In genomic region chr3:142274993-142275392, GRCm38 (mm10) we compare ENCODE assay signal across 10 mouse cellular contexts.
DNase-seq lines count a peak whose midpoint lies in the region; ATAC-seq and TF ChIP-seq lines count a peak whose summit lies in the region.
"Had no signal": no experiment of that assay in that cellular context is flagged by ENCODE, and none has a peak within 500 bp of the region (broad histone marks: within the 10 kb centered on the region; RNA-seq: fewer than 3 reads in every experiment).

No protein-coding gene starts in this region.

- no peak overlapping the region for H3K27ac ChIP-seq in hindbrain, postnatal 0 days
- H3K27ac ChIP-seq in hindbrain, embryonic 16.5 days (ENCODE audit: low read depth, low read length), result no peak overlapping the region

- no peak overlapping the region for H3K9ac ChIP-seq in hindbrain, postnatal 0 days (replicated peaks; ENCODE audit: low read length)
- no peak overlapping the region for H3K9ac ChIP-seq in hindbrain, embryonic 16.5 days (ENCODE audit: low read depth, low read length)

- no peak overlapping the region for H3K4me2 ChIP-seq in hindbrain, postnatal 0 days (ENCODE audit: low read depth, low read length)
- H3K4me2 ChIP-seq in hindbrain, embryonic 16.5 days (ENCODE audit: low read length), result no peak overlapping the region

- H3K27me3 ChIP-seq in hindbrain, postnatal 0 days (ENCODE audit: insufficient read depth, low read length), result no peaks in the 10 kb centered on the region
- H3K27me3 ChIP-seq in hindbrain, embryonic 16.5 days (replicated peaks; ENCODE audit: control insufficient read depth, insufficient read depth, low read length), result no peaks in the 10 kb centered on the region

- no peaks in the 10 kb centered on the region for H3K36me3 ChIP-seq in hindbrain, postnatal 0 days (ENCODE audit: insufficient read depth, low read length)
- H3K36me3 ChIP-seq in hindbrain, embryonic 16.5 days (ENCODE audit: control insufficient read depth, insufficient read depth, low read length), result no peaks in the 10 kb centered on the region

- H3K4me3 ChIP-seq in hindbrain, postnatal 0 days (ENCODE audit: low read length), result no peak overlapping the region
- no peak overlapping the region for H3K4me3 ChIP-seq in hindbrain, embryonic 16.5 days (ENCODE audit: low read length)

- WGBS in hindbrain, postnatal 0 days, result 6% methylated on average over 1 of the region's 1 CpGs
- WGBS in hindbrain, embryonic 16.5 days, result 10% methylated on average over 1 of the region's 1 CpGs

- no peak for ATAC-seq in hindbrain, postnatal 0 days
- ATAC-seq in hindbrain, embryonic 16.5 days, result no peak
- ATAC-seq in monocyte, adult 5-6 weeks (replicated peaks; ENCODE audit: insufficient number of reproducible peaks, low FRiP score, low TSS enrichment, poor library complexity, severe bottlenecking), result no peak

- peak; percentile 71 for TF ChIP-seq CTCF in hindbrain, postnatal 0 days (IDR thresholded peaks at IDR 0.05; ENCODE audit: low read depth)

- DNase-seq in hindbrain, postnatal 0 days (ENCODE audit: low spot score), result peak; percentile 81
- DNase-seq in 416B (ENCODE audit: low read depth) (peak; percentile 66), MEL-GATA-1-ER (ENCODE audit: extremely low read depth, low read depth) (peak; percentile 31)
- peak; percentile 65 for DNase-seq in induced T-regulatory cell, adult 2 months (ENCODE audit: low read depth)
- DNase-seq in cerebellum, adult 8-10 months, result no peak
- DNase-seq in thymus, postnatal 25 days, result no peak
- DNase-seq: adrenal gland, adult 8-10 months; heart, postnatal 14 days had no signal

- H3K9me3 ChIP-seq in hindbrain, postnatal 0 days (ENCODE audit: low read length), result no peaks in the 10 kb centered on the region
- no peaks in the 10 kb centered on the region for H3K9me3 ChIP-seq in hindbrain, embryonic 16.5 days (ENCODE audit: control insufficient read depth, low read length)

- no peaks in the 10 kb centered on the region for H3K4me1 ChIP-seq in hindbrain, postnatal 0 days (ENCODE audit: insufficient read depth, low read length)
- H3K4me1 ChIP-seq in hindbrain, embryonic 16.5 days (ENCODE audit: control insufficient read depth, insufficient read depth, low read depth, low read length), result no peaks in the 10 kb centered on the region

Comparison
In these comparisons a context has a peak if more than half of its experiments do, and no peak if none do; other contexts are left out.
1. DNase-seq: peak in hindbrain, postnatal 0 days (single experiment), 416B (single experiment), MEL-GATA-1-ER (single experiment) and induced T-regulatory cell, adult 2 months (single experiment); none in cerebellum, adult 8-10 months (single experiment) and thymus, postnatal 25 days (single experiment).